Comparison of ENCODE assay signal across 14 mouse cellular contexts in genomic region chr10:127598607-127599006, GRCm38 (mm10). TPM values are rescaled to one million over a fixed set of nuclear protein-coding genes. Genes with fewer than 3 reads are reported as not detected.
DNase-seq lines count a peak whose midpoint lies in the region; ATAC-seq and TF ChIP-seq lines count a peak whose summit lies in the region.
"Had no signal": no experiment of that assay in that cellular context is flagged by ENCODE, and none has a peak within 500 bp of the region (broad histone marks: within the 10 kb centered on the region; RNA-seq: fewer than 3 reads in every experiment).

No protein-coding gene starts in this region.

- intact Hi-C loops in left cerebral cortex, adult 2 months (cut with DNase I) = no loop called here

- TF ChIP-seq POLR2A in embryonic fibroblast, embryonic 13.5 days (IDR thresholded peaks at IDR 0.05; ENCODE audit: low read depth, low read length) = no peak

- H3K27me3 ChIP-seq in forebrain, embryonic 12.5 days = no peaks in the 10 kb centered on the region
- H3K27me3 ChIP-seq: midbrain, embryonic 12.5 days; stomach, embryonic 15.5 days had no signal

- H3K27ac ChIP-seq in left cerebral cortex, adult 2 months = peak overlapping the region; percentile 86; the same call in 1 of the 2 replicates
- 0 out of 2 replicates have a peak overlapping the region, but pooled peaks have one; percentile 88 for H3K27ac ChIP-seq in brown adipose tissue, adult 24 weeks (replicated peaks; ENCODE audit: low read depth, low read length)
- peak overlapping the region; percentile 85 for H3K27ac ChIP-seq in embryonic fibroblast, embryonic 13.5 days (ENCODE audit: insufficient read depth, low read length)
- H3K27ac ChIP-seq in macrophage = peak overlapping the region; percentile 100
- no peak overlapping the region for H3K27ac ChIP-seq in forebrain, embryonic 12.5 days
- H3K27ac ChIP-seq: liver, embryonic 14.5 days; midbrain, embryonic 12.5 days had no signal

- TF ChIP-seq CTCF in left cerebral cortex, adult 2 months (IDR thresholded peaks at IDR 0.05) = no peak
- TF ChIP-seq CTCF in embryonic fibroblast, embryonic 13.5 days (IDR thresholded peaks at IDR 0.05; ENCODE audit: borderline replicate concordance, insufficient read depth, low read length) = no peak

- 86% methylated on average over 6 of the region's 8 CpGs for WGBS in macrophage (ENCODE audit: missing documents)
- WGBS in forebrain, embryonic 12.5 days = 66% methylated on average over 8 of the region's 8 CpGs

- peaks cover 73% of the 10 kb centered on the region for H3K79me2 ChIP-seq in macrophage (ENCODE audit: inconsistent target)

- H3K4me1 ChIP-seq in brown adipose tissue, adult 24 weeks (ENCODE audit: control insufficient read depth, insufficient read depth, insufficient read length, low read length) = peaks cover 32% of the 10 kb centered on the region
- peaks cover 40% of the 10 kb centered on the region for H3K4me1 ChIP-seq in embryonic fibroblast, embryonic 13.5 days (ENCODE audit: control insufficient read depth, insufficient read depth, low read length)
- H3K4me1 ChIP-seq in forebrain, embryonic 12.5 days = peaks cover 25% of the 10 kb centered on the region

- H3K4me2 ChIP-seq in forebrain, embryonic 12.5 days = no peak overlapping the region
- H3K4me2 ChIP-seq: midbrain, embryonic 12.5 days; stomach, embryonic 15.5 days had no signal

- H3K9ac ChIP-seq in forebrain, embryonic 12.5 days = no peak overlapping the region
- H3K9ac ChIP-seq: liver, embryonic 14.5 days; midbrain, embryonic 12.5 days; stomach, embryonic 15.5 days had no signal

- peaks cover 19% of the 10 kb centered on the region; the same call in 1 of the 2 replicates for H3K36me3 ChIP-seq in macrophage (ENCODE audit: inconsistent target)
- H3K36me3 ChIP-seq in forebrain, embryonic 12.5 days (replicated peaks) = peaks cover 71% of the 10 kb centered on the region

- no peak overlapping the region for H3K4me3 ChIP-seq in left cerebral cortex, adult 2 months
- H3K4me3 ChIP-seq in brown adipose tissue, adult 24 weeks (ENCODE audit: insufficient read depth, low read depth, low read length) = no peak overlapping the region
- no peak overlapping the region for H3K4me3 ChIP-seq in embryonic fibroblast, embryonic 13.5 days (ENCODE audit: insufficient read depth, low read length)
- H3K4me3 ChIP-seq in macrophage (ENCODE audit: inconsistent target) = no peak overlapping the region
- no peak overlapping the region for H3K4me3 ChIP-seq in forebrain, embryonic 12.5 days (replicated peaks)
- H3K4me3 ChIP-seq: erythroblast, embryonic 14.5 days; midbrain, embryonic 12.5 days; stomach, embryonic 15.5 days had no signal

- no peak for DNase-seq in left cerebral cortex, adult 2 months (ENCODE audit: extremely low spot score in 1 of 2, low spot score in 2 of 2)
- no peak for DNase-seq in left cerebral cortex, adult 11 months (ENCODE audit: low spot score)
- DNase-seq in B cell, adult 2 months = no peak
- DNase-seq: cerebellum, postnatal 10 days; heart, postnatal 4 days; right cerebral cortex, postnatal 4 days had no signal

- no peak for ATAC-seq in forebrain, embryonic 12.5 days (ENCODE audit: low FRiP score)

- no peaks in the 10 kb centered on the region for H3K9me3 ChIP-seq in forebrain, embryonic 12.5 days
- H3K9me3 ChIP-seq: midbrain, embryonic 12.5 days; stomach, embryonic 15.5 days had no signal

RNA-seq across cellular contexts. Expression of gene Lrp1, which starts 22.3 kb away (rescaled TPM):
- total RNA-seq in left cerebral cortex, adult 2 months (2021) = 100 to 1,000 TPM; 341 to 357 TPM
- 43.8 and 47.2 TPM in 2 replicates for polyA plus RNA-seq in brown adipose tissue, adult 24 weeks (2012; ENCODE audit: insufficient read depth, insufficient read length, missing spikeins)
- 387 and 453 TPM in 2 replicates for polyA plus RNA-seq in embryonic fibroblast, embryonic 13.5 days (2011; ENCODE audit: insufficient read length, low read depth, missing spikeins)
- 1,000 to 10,000 TPM in 10 of 26 experiments, 100 to 1,000 TPM in 16; 161 to 1,849 (median 957) TPM for total RNA-seq in macrophage (2018; cell fraction: chromatin; rRNA removed)
- 100 to 1,000 TPM; 187 to 924 (median 416) TPM for total RNA-seq in macrophage (2018; cell fraction: cytosol; rRNA removed)
- total RNA-seq in macrophage (2018; cell fraction: nucleus; rRNA removed) = 1,000 to 10,000 TPM in 20 of 26 experiments, 100 to 1,000 TPM in 6; 439 to 3,096 (median 1,237) TPM
- 315 to 785 TPM (median 440 TPM) in 3 replicates for polyA plus RNA-seq in macrophage (2018)
- polyA plus RNA-seq in forebrain, embryonic 12.5 days (2016; fragmentation: Nextera tagmentation; extraction: Ambion mirVana) = 81.4 and 81.8 TPM in 2 replicates

RNA-seq across cellular contexts. Expression of gene Stat6, which starts 44.2 kb away (rescaled TPM):
- total RNA-seq in left cerebral cortex, adult 2 months (2021) = 10 to 100 TPM; 11.4 to 12.9 TPM
- 24.7 and 28.8 TPM in 2 replicates for polyA plus RNA-seq in brown adipose tissue, adult 24 weeks (2012; ENCODE audit: insufficient read depth, insufficient read length, missing spikeins)
- 55.1 and 55.8 TPM in 2 replicates for polyA plus RNA-seq in embryonic fibroblast, embryonic 13.5 days (2011; ENCODE audit: insufficient read length, low read depth, missing spikeins)
- total RNA-seq in macrophage (2018; cell fraction: chromatin; rRNA removed) = 100 to 1,000 TPM; 187 to 439 (median 329) TPM
- total RNA-seq in macrophage (2018; cell fraction: cytosol; rRNA removed) = 100 to 1,000 TPM; 105 to 151 (median 131) TPM
- 100 to 1,000 TPM; 141 to 357 (median 222) TPM for total RNA-seq in macrophage (2018; cell fraction: nucleus; rRNA removed)
- polyA plus RNA-seq in macrophage (2018) = 122 to 141 TPM (median 128 TPM) in 3 replicates
- polyA plus RNA-seq in forebrain, embryonic 12.5 days (2016; fragmentation: Nextera tagmentation; extraction: Ambion mirVana) = 4.5 and 5.4 TPM in 2 replicates
